Mouse (Mus musculus) hindbrain, embryonic 15.5 days (tissue): ENCODE data around the gene Tnfsf12. TPM values are rescaled to one million over a fixed set of nuclear protein-coding genes. Genes with fewer than 3 reads are reported as not detected.

Experiments
- ATAC-seq: fragments of 200-750 bp; cut with Nextera tagmentation; 2 replicates; pipeline ENCODE4 v1.8.0; 2017; ENCODE audit warnings: low read depth, moderate number of reproducible peaks, moderate TSS enrichment; ENCODE audit not compliant: low FRiP score
- H3K27ac ChIP-seq: fragments of 300-500 bp; sonication (generic); replicated peaks from 2 replicates; pipeline ENCODE4 v1.5.1; 2015; ENCODE audit warnings: mild to moderate bottlenecking, inconsistent platforms
- H3K27me3 ChIP-seq: fragments of 300-500 bp; sonication (generic); 2 replicates; pipeline ENCODE4 v1.6.1; 2015; ENCODE audit warnings: control low read depth, inconsistent platforms
- H3K36me3 ChIP-seq: fragments of 300-500 bp; sonication (generic); 2 replicates; pipeline ENCODE4 v1.6.1; 2015; ENCODE audit warnings: control low read depth, inconsistent platforms
- H3K4me1 ChIP-seq: fragments of 300-500 bp; sonication (generic); replicated peaks from 2 replicates; pipeline ENCODE4 v1.6.1; 2015; ENCODE audit warnings: control low read depth, inconsistent platforms
- H3K4me2 ChIP-seq: fragments of 300-500 bp; sonication (generic); 2 replicates; pipeline ENCODE4 v1.6.1; 2015; ENCODE audit warnings: moderate library complexity, mild to moderate bottlenecking, inconsistent platforms
- H3K4me3 ChIP-seq: fragments of 300-500 bp; sonication (generic); 2 replicates; pipeline ENCODE4 v1.5.1; 2015; ENCODE audit warnings: mild to moderate bottlenecking, inconsistent platforms
- H3K9ac ChIP-seq: fragments of 300-500 bp; sonication (generic); 2 replicates; pipeline ENCODE4 v1.6.1; 2015; ENCODE audit warnings: inconsistent platforms
- H3K9me3 ChIP-seq: fragments of 300-500 bp; sonication (generic); 2 replicates; pipeline ENCODE4 v1.6.1; 2016; ENCODE audit warnings: control low read depth, inconsistent platforms
- WGBS: fragments of 180-500 bp; shearing (Covaris S2); methylation state at CpG from one replicate; pipeline ENCODE4 v1.1.7; 2015; 5-methylcytosine and 5-hydroxymethylcytosine counted together
- polyA plus RNA-seq: library from polyadenylated mRNA; unstranded; fragments of >200 nt; fragmentation: Nextera tagmentation; extraction: Ambion mirVana; gene quantifications from 2 replicates; pipeline ENCODE4 v1.2.1, GENCODE M21; 2015

Tnfsf12 gene
- polyA plus RNA-seq, 1 experiment from 2014 or later = 5.0 TPM

DNA sequence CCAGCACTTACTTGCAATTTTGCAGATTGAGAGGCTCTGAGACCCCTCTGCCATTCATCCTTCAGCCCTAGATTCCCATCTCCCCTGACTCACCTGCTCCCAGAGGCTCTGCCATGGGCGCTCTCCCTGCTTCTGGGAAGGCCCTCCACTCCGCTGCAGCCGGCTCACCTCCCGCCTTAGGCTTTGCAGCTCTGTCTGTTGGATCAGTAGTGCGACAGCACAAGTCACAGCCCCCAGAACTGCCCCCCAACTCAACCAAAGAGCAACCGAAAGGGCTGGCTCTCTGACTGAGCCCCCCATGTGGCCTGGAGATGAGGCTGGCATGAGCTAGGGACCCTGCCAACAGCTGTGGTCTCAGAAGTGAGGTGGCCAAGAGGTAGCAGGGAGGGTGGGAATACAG is 10.7 kb downstream of the Tnfsf12 start:
- H3K27ac ChIP-seq = peak overlapping the region; percentile 65
- H3K4me1 ChIP-seq = peaks cover 54% of the 10 kb centered on the region
- H3K36me3 ChIP-seq = no peaks in the 10 kb centered on the region
- ATAC-seq = no peak
- H3K9me3 ChIP-seq = no peaks in the 10 kb centered on the region
- no peak overlapping the region for H3K4me3 ChIP-seq
- no peaks in the 10 kb centered on the region for H3K27me3 ChIP-seq
- H3K9ac ChIP-seq = no peak overlapping the region
- no peak overlapping the region for H3K4me2 ChIP-seq
- WGBS = 81% methylated on average over 6 of the region's 6 CpGs

DNA sequence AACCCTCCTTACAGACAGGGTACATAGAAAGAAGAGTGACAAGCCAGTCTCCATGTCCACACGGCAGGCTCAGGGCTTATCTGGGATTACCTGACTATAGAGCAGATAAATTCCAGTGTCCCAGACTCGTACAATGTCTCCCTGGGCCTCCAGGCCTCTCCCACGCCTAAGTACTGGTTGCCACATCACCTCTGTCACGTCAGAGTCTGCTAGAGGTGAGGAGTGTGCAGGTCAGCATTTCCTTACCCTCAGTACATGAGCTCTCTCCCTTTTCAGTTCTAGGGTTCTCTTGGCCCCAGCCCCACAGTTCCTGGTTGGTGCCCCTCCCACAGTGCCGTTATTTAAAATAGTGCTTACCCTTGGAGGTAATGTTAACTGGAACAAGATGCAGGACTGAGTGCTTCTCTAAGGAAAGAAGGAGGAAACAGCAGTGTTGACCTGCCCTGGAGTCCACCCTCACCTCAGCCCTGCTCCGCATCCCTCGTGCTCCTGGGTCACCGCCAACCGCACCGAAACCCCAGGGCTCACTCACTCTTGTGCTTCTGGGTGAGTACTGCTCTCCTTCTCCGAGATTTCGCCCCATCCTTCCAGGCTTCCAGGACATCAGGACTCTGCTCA is 11.4 kb downstream of the Tnfsf12 start:
- no peak overlapping the region for H3K4me2 ChIP-seq
- H3K27me3 ChIP-seq = no peaks in the 10 kb centered on the region
- H3K9ac ChIP-seq = no peak overlapping the region
- H3K9me3 ChIP-seq = no peaks in the 10 kb centered on the region
- peaks cover 3% of the 10 kb centered on the region for H3K36me3 ChIP-seq
- H3K27ac ChIP-seq = peak overlapping the region; percentile 93; the same call in 1 of the 2 replicates
- peaks cover 61% of the 10 kb centered on the region for H3K4me1 ChIP-seq
- ATAC-seq = no peak
- 85% methylated on average over 12 of the region's 12 CpGs for WGBS
- H3K4me3 ChIP-seq = no peak overlapping the region

DNA sequence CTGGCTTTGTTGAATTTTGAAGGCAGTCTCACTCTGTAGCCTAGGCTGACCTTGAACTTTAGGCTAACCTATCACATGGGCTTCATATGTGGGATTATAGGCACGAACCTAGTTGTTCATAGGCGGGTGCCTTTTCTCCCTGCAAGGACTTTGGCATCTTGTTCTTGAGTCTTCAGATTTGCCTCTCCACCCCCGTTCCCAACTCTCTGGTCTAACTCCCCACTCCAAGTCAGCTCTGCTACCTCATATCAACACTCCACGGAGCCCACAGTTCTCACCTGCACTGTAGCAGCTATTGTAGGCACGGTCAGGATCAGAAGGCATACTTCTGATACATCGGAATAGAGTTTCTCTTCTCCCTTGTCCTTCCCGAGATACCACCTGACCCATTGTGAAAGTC is 12.1 kb downstream of the Tnfsf12 start:
- H3K4me2 ChIP-seq = peak overlapping the region; percentile 81

DNA sequence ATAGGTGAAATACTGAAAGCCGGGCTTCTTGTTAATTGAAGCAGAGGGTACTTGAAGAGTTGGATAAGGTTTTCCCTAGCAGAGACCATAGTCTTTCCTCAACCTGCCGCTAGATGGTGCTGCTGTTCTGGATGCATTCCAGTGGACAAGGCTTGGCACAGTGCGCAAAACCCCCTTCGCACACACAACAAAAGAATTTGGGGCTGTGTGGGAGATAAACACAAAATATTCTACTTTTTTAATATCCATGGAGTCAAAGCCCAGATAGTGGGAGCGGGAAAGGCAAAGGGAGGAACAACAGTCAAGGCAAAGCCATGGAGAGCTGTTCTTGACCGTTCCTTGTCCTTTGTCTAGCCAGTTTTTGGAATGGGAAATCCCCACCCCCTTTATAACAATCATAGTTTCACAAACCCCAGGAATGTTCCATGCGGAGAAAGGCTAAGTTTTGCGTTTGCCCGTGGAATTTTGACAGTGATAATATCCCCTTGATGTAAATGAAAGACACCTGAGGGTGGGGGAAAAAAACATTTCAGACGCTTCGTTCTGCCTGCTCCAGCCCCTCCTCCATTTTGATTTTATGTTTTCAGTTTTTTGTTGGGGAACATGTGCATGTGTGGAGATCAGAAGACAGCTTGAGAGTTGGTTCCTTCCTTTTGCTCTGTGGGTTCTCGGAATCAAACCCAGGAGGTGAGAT is 12.7 kb downstream of the Tnfsf12 start:
- 0 out of 2 replicates have a peak, but pooled peaks have one; percentile 5 for ATAC-seq
- H3K9me3 ChIP-seq = no peaks in the 10 kb centered on the region
- peak overlapping the region; percentile 93 for H3K27ac ChIP-seq
- H3K27me3 ChIP-seq = no peaks in the 10 kb centered on the region
- H3K9ac ChIP-seq = peak overlapping the region; percentile 7
- H3K4me1 ChIP-seq = peaks cover 69% of the 10 kb centered on the region
- H3K4me3 ChIP-seq = peak overlapping the region; percentile 91
- WGBS = 14% methylated on average over 12 of the region's 12 CpGs
- H3K4me2 ChIP-seq = peak overlapping the region; percentile 81
- peaks cover 12% of the 10 kb centered on the region for H3K36me3 ChIP-seq

More for the DNA sequence above, 12.1 kb downstream of the Tnfsf12 start:
- Histone ChIP-seq H3K27me3 (no peaks in the 10 kb centered on the region), H3K27ac (peak overlapping the region; percentile 93), H3K36me3 (peaks cover 6% of the 10 kb centered on the region), H3K9me3 (no peaks in the 10 kb centered on the region), H3K9ac (peak overlapping the region; percentile 7; the same call in 1 of the 2 replicates), H3K4me3 (no peak overlapping the region), H3K4me1 (peaks cover 68% of the 10 kb centered on the region)
- ATAC-seq = no peak
- 88% methylated on average over 7 of the region's 7 CpGs for WGBS

DNA sequence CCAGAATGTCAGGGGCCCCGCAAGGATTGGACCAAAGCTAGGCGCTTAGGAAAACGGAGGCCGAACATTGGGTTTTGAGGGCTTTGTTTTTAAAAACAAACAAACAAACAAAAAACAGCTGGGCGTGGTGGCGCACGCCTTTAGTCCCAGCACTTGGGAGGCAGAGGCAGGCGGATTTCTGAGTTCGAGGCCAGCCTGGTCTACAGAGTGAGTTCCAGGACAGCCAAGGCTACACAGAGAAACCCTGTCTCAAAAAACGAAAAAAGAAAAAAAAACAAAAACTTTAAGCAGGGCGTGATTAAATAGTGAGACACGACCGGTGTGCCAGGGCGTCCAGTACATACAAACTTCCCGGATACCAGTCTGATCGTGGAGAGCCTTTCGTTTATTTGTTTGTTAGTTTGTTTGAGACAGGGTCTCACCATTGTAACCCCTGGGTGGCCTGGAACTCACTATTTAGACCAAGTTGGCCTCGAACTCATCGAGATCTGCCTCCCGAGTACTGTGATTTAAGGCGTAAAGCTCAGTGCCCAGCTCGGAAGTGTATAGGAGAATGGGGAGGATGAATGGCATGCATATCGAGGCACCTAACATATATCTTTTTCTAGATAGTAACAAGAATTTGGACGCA is 13.3 kb downstream of the Tnfsf12 start:
- Histone ChIP-seq H3K4me3 (peak overlapping the region; percentile 91), H3K4me2 (peak overlapping the region; percentile 81), H3K4me1 (peaks cover 69% of the 10 kb centered on the region), H3K27me3 (no peaks in the 10 kb centered on the region), H3K27ac (peak overlapping the region; percentile 93), H3K9me3 (no peaks in the 10 kb centered on the region), H3K36me3 (peaks cover 16% of the 10 kb centered on the region), H3K9ac (peak overlapping the region; percentile 95)
- ATAC-seq = no peak
- 29% methylated on average over 24 of the region's 24 CpGs for WGBS

DNA sequence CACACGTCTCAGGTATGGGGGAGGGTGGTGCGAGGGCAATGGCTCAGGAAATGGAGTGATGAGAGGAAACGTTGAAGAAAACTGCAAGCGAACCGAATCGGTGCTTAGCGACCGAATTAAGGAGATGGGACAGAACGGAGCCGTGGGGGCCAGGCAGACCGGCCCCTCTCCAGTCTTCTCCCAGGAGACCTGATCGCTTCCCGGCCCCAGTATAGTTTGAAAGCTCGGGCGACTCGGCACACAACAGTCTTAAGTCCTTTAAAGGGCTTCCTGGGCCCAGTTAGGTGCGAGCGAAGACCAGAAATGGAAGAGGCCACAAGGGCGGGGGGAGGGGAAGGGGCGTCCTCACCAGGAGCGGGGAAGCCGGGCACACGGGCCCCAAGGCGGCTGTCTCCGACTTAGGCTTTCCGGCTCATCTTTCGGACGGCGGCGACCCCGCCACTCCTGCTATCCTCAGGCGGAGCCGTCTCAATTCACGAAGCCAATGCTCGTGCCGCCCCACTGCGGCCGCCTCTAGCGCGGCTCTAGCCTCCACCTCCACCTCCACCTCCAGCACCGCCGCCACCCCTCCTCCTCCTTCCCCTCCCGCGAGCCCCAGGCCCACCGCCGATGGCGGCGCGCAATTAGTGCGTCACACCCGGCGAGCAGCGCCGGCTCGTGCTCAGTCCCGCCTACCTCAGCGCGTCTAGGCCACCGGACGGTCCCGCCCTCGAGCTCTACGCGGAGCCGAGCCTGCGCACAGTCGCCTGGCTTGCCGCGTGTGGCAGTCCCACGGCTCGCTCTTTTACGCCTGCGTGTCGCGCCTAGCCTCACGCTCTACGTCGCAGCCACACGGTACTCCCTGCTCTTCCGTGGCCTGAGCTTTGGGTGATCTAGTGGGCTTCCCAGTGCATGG is 14.1 kb downstream of the Tnfsf12 start, which contains the start of gene Senp3:
Gene Senp3 (minus strand): TSS at position 771 of the 895 bp plus-strand sequence.
- peak within 1 kb of the TSS; percentile 93 for H3K27ac ChIP-seq
- WGBS = under 1% methylated on average over 75 of the region's 80 CpGs
- peak; percentile 98 for ATAC-seq
- H3K4me3 ChIP-seq = peak within 1 kb of the TSS; percentile 91
- H3K27me3 ChIP-seq = no peaks in the 10 kb centered on the region
- H3K9ac ChIP-seq = peak within 1 kb of the TSS; percentile 95
- H3K4me2 ChIP-seq = peak within 1 kb of the TSS; percentile 81
- H3K9me3 ChIP-seq = no peaks in the 10 kb centered on the region
- H3K36me3 ChIP-seq = peaks cover 24% of the 10 kb centered on the region
- peaks cover 63% of the 10 kb centered on the region for H3K4me1 ChIP-seq

DNA sequence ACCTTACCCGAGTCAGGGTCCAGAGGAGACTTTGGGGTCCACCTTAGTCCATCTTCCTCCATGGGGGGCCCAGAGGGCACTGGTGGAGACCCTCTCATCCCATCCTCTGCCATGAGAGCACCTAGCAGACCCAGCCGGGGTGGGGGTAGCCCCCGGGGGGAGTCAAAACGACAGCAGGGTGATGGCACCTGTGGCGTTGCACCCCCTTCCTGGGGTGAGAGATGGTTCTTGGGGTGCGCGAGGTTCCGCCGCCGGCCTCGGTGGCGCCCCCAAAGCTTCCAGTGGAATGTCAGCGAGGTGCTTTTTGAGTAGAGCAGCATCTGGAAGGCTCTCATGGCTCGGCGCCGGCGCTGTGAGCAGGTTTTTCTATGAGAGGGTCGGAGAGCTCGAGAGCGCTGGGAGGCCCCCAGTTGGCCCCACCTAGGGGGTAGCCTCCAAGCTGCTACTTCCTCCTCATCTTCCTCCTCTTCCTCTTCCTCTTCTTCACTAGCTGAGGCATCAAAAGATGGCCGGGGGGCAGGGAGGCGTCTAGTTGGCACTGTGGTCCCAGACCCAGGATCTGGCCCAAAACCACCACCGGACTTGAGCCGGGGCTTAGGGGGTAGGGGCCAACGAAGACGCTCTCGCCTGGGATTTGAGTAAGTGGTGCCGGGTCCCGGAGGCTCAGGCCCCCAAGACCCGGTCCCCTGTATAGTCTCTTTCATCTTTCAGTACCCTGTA is 15.4 kb downstream of the Tnfsf12 start:
- H3K9ac ChIP-seq = no peak overlapping the region
- H3K27me3 ChIP-seq = no peaks in the 10 kb centered on the region
- no peaks in the 10 kb centered on the region for H3K9me3 ChIP-seq
- ATAC-seq = no peak
- peak overlapping the region; percentile 91 for H3K4me3 ChIP-seq
- no peak overlapping the region for H3K27ac ChIP-seq
- peaks cover 51% of the 10 kb centered on the region for H3K4me1 ChIP-seq
- H3K4me2 ChIP-seq = peak overlapping the region; percentile 81
- peaks cover 36% of the 10 kb centered on the region for H3K36me3 ChIP-seq
- WGBS = 91% methylated on average over 30 of the region's 30 CpGs

DNA sequence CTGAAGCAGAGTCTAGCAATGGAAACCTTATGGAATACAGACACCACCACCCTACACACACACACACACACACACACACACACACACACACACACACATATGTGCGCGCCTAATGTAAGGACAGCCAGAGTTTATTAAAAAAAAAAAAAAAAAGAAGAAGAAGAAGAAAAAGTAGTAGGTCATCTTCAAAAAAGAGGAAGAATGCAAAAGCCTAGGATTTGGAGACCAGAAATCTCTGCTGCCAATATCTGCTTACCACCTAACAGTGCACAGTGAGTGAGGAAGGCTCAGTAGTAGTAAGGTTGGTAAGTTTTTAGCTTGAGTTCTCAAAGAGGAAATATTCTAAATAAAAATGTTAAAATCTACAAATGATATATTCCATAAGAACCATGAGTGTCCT is 16.5 kb downstream of the Tnfsf12 start:
- WGBS = 100% methylated on average over 2 of the region's 2 CpGs
- Histone ChIP-seq H3K27ac (no peak overlapping the region), H3K4me2 (no peak overlapping the region), H3K4me3 (no peak overlapping the region), H3K9me3 (no peaks in the 10 kb centered on the region), H3K9ac (no peak overlapping the region), H3K4me1 (peaks cover 45% of the 10 kb centered on the region), H3K27me3 (no peaks in the 10 kb centered on the region), H3K36me3 (peaks cover 46% of the 10 kb centered on the region)
- no peak for ATAC-seq

DNA sequence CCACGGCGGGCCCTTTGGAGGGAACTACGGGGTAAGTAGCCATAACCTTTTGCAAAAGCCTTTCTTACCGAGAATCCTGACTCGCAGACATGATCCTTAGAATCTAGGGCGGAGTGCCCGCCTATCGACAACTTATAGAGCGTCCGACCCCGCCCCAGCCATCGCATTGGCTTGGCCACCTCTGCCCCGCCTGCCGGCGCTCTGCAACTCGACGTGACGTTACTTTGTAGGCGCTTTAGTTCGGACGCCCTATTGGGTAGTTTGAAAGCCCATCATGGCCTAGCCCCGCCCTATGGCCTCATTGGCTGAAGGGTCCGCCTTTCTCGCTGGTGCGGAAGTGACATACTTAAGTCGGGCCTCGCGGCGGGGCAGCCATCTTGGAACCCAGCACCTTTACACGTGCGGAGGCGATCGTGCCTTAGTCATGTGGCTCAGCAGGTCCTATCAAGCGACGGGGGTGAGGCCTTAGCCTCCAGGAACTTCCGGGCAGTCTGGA is 23.4 kb downstream of the Tnfsf12 start, which contains the start of gene Eif4a1:
Gene Eif4a1 (minus strand): TSS at position 213 of the 496 bp plus-strand sequence.
- peak within 1 kb of the TSS; percentile 74 for H3K4me2 ChIP-seq
- 0% methylated on average over 36 of the region's 36 CpGs for WGBS

DNA sequence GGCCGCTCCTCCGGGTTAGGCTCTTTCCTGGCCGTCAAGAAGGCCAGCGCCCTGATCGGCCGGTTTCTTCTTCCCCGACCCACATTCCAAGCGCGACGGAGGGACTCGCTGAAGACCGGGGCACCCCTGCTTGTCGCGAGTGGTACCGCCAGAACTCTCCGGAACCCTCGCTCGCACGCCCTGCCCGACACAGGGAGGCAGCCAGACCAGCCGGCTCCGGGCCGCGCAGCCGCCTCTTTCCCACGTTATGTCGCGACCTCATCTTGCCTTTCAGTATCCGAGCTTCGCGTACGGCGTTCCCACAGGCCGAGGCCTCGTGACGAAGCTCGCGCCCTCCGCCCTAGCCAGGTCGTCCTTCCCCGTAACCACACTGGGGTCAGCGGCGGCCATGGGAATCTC is 23.9 kb downstream of the Tnfsf12 start:
- Histone ChIP-seq H3K36me3 (peaks cover 67% of the 10 kb centered on the region), H3K9me3 (no peaks in the 10 kb centered on the region), H3K4me2 (peak overlapping the region; percentile 74), H3K9ac (peak overlapping the region; percentile 82), H3K27ac (peak overlapping the region; percentile 94), H3K27me3 (no peaks in the 10 kb centered on the region), H3K4me3 (peak overlapping the region; percentile 85), H3K4me1 (peaks cover 29% of the 10 kb centered on the region)
- WGBS = 0% methylated on average over 41 of the region's 43 CpGs
- peak; percentile 7; the same call in 1 of the 2 replicates for ATAC-seq

More for the DNA sequence above, 23.4 kb downstream of the Tnfsf12 start, which contains the start of gene Eif4a1:
- Histone ChIP-seq H3K27me3 (no peaks in the 10 kb centered on the region), H3K4me1 (peaks cover 29% of the 10 kb centered on the region), H3K9me3 (no peaks in the 10 kb centered on the region), H3K27ac (peak within 1 kb of the TSS; percentile 94), H3K9ac (peak within 1 kb of the TSS; percentile 82), H3K4me3 (peak within 1 kb of the TSS; percentile 85), H3K36me3 (peaks cover 70% of the 10 kb centered on the region)
- ATAC-seq = peak; percentile 98
